Mouse (Mus musculus) brain, embryonic 18.5 days (tissue): Measurements from ENCODE around the gene Brf1.
A peak's percentile ranks its signal among the peaks of the same experiment; 100 is the strongest.

ENCODE experiments used
- DNase-seq: peaks from one replicate; pipeline ENCODE4 v3.0.0-alpha.2; 2012; ENCODE audit warnings: low read depth, low spot score

The Brf1 gene

GRCm38 (mm10) chr12:113000294-113001132, at the start of gene Brf1:
Gene Brf1 (minus strand): TSS chr12:113000704.
- peak; percentile 89 for DNase-seq

GRCm38 (mm10) chr12:113049836-113050235, 49.3 kb upstream of the Brf1 start:
- no peak for DNase-seq

GRCm38 (mm10) chr12:113048103-113048502, 47.6 kb upstream of the Brf1 start:
- no peak for DNase-seq

GRCm38 (mm10) chr12:113046861-113047260, 46.4 kb upstream of the Brf1 start:
- no peak for DNase-seq

- DNase-seq: no peak
Measured at GRCm38 (mm10) chr12:113044916-113045677, 44.6 kb upstream of the Brf1 start.

- no peak for DNase-seq
Measured at GRCm38 (mm10) chr12:113042543-113042942, 42.0 kb upstream of the Brf1 start.

GRCm38 (mm10) chr12:113041481-113042439, 41.3 kb upstream of the Brf1 start:
- peak; percentile 60 for DNase-seq

GRCm38 (mm10) chr12:113038414-113038813, 37.9 kb upstream of the Brf1 start:
- DNase-seq: no peak

- no peak for DNase-seq
Measured at GRCm38 (mm10) chr12:113036996-113037395, 36.5 kb upstream of the Brf1 start.

GRCm38 (mm10) chr12:113035093-113035492, 34.6 kb upstream of the Brf1 start:
- no peak for DNase-seq

- no peak for DNase-seq
Measured at GRCm38 (mm10) chr12:113032296-113033250, 32.1 kb upstream of the Brf1 start.

GRCm38 (mm10) chr12:113031441-113031840, 30.9 kb upstream of the Brf1 start:
- DNase-seq: no peak

GRCm38 (mm10) chr12:113030993-113031392, 30.5 kb upstream of the Brf1 start:
- DNase-seq: no peak

- DNase-seq: no peak
Measured at GRCm38 (mm10) chr12:113030046-113030445, 29.5 kb upstream of the Brf1 start.

- DNase-seq: no peak
Measured at GRCm38 (mm10) chr12:113028898-113029297, 28.4 kb upstream of the Brf1 start.

- DNase-seq: no peak
Measured at GRCm38 (mm10) chr12:113028067-113028466, 27.6 kb upstream of the Brf1 start.

- DNase-seq: no peak
Measured at GRCm38 (mm10) chr12:113027495-113027894, 27.0 kb upstream of the Brf1 start.

- no peak for DNase-seq
Measured at GRCm38 (mm10) chr12:113026557-113026956, 26.1 kb upstream of the Brf1 start.

- DNase-seq: no peak
Measured at GRCm38 (mm10) chr12:113023082-113023481, 22.6 kb upstream of the Brf1 start.

- DNase-seq: no peak
Measured at GRCm38 (mm10) chr12:113021488-113021887, 21.0 kb upstream of the Brf1 start.
